Mouse (Mus musculus) limb, embryonic 12.5 days (tissue): ENCODE results near the gene Dlec1. TPM values are rescaled to one million over a fixed set of nuclear protein-coding genes. Genes with fewer than 3 reads are reported as not detected.

Experiments
- ATAC-seq: fragments of 200-750 bp; cut with Nextera tagmentation; 2 replicates; pipeline ENCODE4 v1.8.0; 2017; ENCODE audit warnings: low read depth, moderate TSS enrichment; ENCODE audit not compliant: insufficient number of reproducible peaks, insufficient read depth, low FRiP score, low TSS enrichment
- H3K27ac ChIP-seq: fragments of 300-500 bp; sonication (generic); 2 replicates; pipeline ENCODE4 v1.5.1; 2016; ENCODE audit warnings: mild to moderate bottlenecking, moderate library complexity
- H3K27me3 ChIP-seq: fragments of 300-500 bp; sonication (generic); 2 replicates; pipeline ENCODE4 v1.6.1; 2016; ENCODE audit warnings: mild to moderate bottlenecking, moderate library complexity
- H3K36me3 ChIP-seq: fragments of 300-500 bp; sonication (generic); 2 replicates; pipeline ENCODE4 v1.6.1; 2016; ENCODE audit warnings: mild to moderate bottlenecking, moderate library complexity
- H3K4me1 ChIP-seq: fragments of 300-500 bp; sonication (generic); replicated peaks from 2 replicates; pipeline ENCODE4 v1.6.1; 2016
- H3K4me2 ChIP-seq: fragments of 300-500 bp; sonication (generic); 2 replicates; pipeline ENCODE4 v1.6.1; 2016; ENCODE audit warnings: mild to moderate bottlenecking, moderate library complexity
- H3K4me3 ChIP-seq: fragments of 300-500 bp; sonication (generic); replicated peaks from 2 replicates; pipeline ENCODE4 v1.5.1; 2016; ENCODE audit warnings: mild to moderate bottlenecking
- H3K9ac ChIP-seq: fragments of 300-500 bp; sonication (generic); replicated peaks from 2 replicates; pipeline ENCODE4 v1.6.1; 2016; ENCODE audit warnings: mild to moderate bottlenecking, moderate library complexity
- H3K9me3 ChIP-seq: fragments of 300-500 bp; sonication (generic); 2 replicates; pipeline ENCODE4 v1.6.1; 2016; ENCODE audit warnings: mild to moderate bottlenecking, moderate library complexity
- WGBS: fragments of 180-500 bp; shearing (Covaris S2); methylation state at CpG from one replicate; pipeline ENCODE4 v1.1.7; 2016; 5-methylcytosine and 5-hydroxymethylcytosine counted together
- polyA plus RNA-seq: library from polyadenylated mRNA; unstranded; fragments of >200 nt; fragmentation: Nextera tagmentation; extraction: Ambion mirVana; gene quantifications from 2 replicates; pipeline ENCODE4 v1.2.1, GENCODE M21; 2016

The Dlec1 gene
- polyA plus RNA-seq, 1 experiment from 2014 or later, result 2.3 TPM

GRCm38 (mm10) chr9:119160689-119161088 lies 58.4 kb downstream of the Dlec1 start:
- Histone ChIP-seq H3K4me1 (no peaks in the 10 kb centered on the region), H3K27ac (no peak overlapping the region), H3K36me3 (no peaks in the 10 kb centered on the region), H3K27me3 (peaks cover 26% of the 10 kb centered on the region), H3K4me3 (no peak overlapping the region), H3K9me3 (no peaks in the 10 kb centered on the region), H3K4me2 (no peak overlapping the region), H3K9ac (no peak overlapping the region)
- no peak for ATAC-seq
- WGBS, result 77% methylated on average over 3 of the region's 3 CpGs

DNA sequence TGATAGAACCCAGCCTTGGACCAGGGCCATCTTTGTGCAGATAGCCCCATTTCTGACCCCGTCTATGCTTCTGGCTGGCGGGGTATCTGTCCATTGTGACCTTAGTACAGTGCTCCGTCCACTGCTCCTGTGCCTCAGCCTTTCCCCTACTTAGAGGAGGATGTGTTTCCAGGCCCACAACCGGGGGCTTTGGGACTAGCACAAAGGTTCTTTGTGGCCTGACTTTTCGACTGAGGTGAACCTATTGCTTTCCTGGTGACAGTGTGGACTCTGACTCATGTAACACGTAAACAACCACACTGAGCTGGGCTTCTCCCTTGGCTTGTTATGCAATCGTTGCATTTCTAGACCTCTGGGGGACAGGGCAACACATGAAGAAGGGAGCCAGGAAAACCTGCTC lies 62.5 kb downstream of the Dlec1 start:
- Histone ChIP-seq H3K4me3 (no peak overlapping the region), H3K9ac (no peak overlapping the region), H3K4me1 (no peaks in the 10 kb centered on the region), H3K36me3 (no peaks in the 10 kb centered on the region), H3K9me3 (no peaks in the 10 kb centered on the region), H3K27ac (no peak overlapping the region), H3K27me3 (no peaks in the 10 kb centered on the region), H3K4me2 (no peak overlapping the region)
- no peak for ATAC-seq
- 90% methylated on average over 7 of the region's 7 CpGs for WGBS

DNA sequence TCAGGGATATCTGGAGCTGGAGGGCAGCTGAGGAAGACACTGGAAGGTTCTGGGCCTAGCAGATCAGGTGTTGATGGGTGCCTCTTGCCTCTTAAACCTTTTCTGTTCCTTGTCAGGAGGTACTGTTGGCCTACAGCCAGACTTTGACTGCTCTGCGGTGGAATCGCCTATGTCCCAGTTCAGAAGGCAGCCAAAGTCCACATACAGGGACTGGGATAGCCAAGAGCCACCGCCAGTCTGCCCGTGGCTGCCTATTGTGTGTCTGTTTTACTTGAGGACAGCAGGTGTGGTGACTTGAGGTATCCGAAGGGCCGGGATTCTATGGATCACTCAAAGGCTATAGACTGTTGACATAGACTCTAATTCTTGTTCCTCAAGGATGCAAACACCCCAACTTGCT lies 63.3 kb downstream of the Dlec1 start:
- no peak for ATAC-seq
- Histone ChIP-seq H3K36me3 (no peaks in the 10 kb centered on the region), H3K27ac (no peak overlapping the region), H3K4me2 (no peak overlapping the region), H3K27me3 (no peaks in the 10 kb centered on the region), H3K4me1 (no peaks in the 10 kb centered on the region), H3K9me3 (no peaks in the 10 kb centered on the region), H3K9ac (no peak overlapping the region), H3K4me3 (no peak overlapping the region)
- WGBS, result 91% methylated on average over 6 of the region's 6 CpGs

DNA sequence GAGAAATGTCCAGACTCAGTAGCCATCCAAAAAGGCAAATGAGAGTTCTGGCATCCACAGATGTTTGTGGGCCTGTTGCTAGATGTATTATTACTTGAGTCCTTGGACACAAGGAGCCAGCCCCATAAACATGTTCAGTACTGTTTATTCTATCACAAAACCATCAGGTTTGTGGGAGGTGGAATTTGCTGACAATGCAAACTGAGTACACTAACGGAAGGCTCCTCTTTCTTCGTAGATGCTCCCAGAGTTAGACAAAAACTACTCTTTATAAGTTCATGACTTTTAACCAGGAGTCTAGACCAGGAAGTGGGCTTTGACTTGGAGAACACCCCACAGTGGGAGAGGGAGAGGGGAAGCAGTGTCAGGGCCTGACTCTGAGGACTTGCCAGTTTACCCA lies 65.3 kb downstream of the Dlec1 start:
- WGBS, result 92% methylated on average over 2 of the region's 2 CpGs
- Histone ChIP-seq H3K4me2 (no peak overlapping the region), H3K36me3 (no peaks in the 10 kb centered on the region), H3K4me3 (no peak overlapping the region), H3K27me3 (no peaks in the 10 kb centered on the region), H3K9me3 (no peaks in the 10 kb centered on the region), H3K27ac (no peak overlapping the region), H3K9ac (no peak overlapping the region), H3K4me1 (no peaks in the 10 kb centered on the region)
- ATAC-seq, result no peak

- H3K4me1 ChIP-seq, result no peaks in the 10 kb centered on the region
- 91% methylated on average over 11 of the region's 11 CpGs for WGBS
- no peak for ATAC-seq
Measured at GRCm38 (mm10) chr9:119179292-119179691, 77.0 kb downstream of the Dlec1 start.

GRCm38 (mm10) chr9:119181241-119181728 lies 79.0 kb downstream of the Dlec1 start:
- Histone ChIP-seq H3K27ac (no peak overlapping the region), H3K9ac (no peak overlapping the region), H3K9me3 (no peaks in the 10 kb centered on the region), H3K4me1 (no peaks in the 10 kb centered on the region), H3K27me3 (no peaks in the 10 kb centered on the region), H3K4me2 (no peak overlapping the region), H3K4me3 (no peak overlapping the region), H3K36me3 (no peaks in the 10 kb centered on the region)
- ATAC-seq, result no peak
- 26% methylated on average over 3 of the region's 3 CpGs for WGBS

More at GRCm38 (mm10) chr9:119179292-119179691, 77.0 kb downstream of the Dlec1 start:
- Histone ChIP-seq H3K27me3 (no peaks in the 10 kb centered on the region), H3K9me3 (no peaks in the 10 kb centered on the region), H3K4me3 (no peak overlapping the region), H3K27ac (no peak overlapping the region), H3K4me2 (no peak overlapping the region), H3K9ac (no peak overlapping the region), H3K36me3 (no peaks in the 10 kb centered on the region)

GRCm38 (mm10) chr9:119192202-119192990 lies 90.1 kb downstream of the Dlec1 start:
- Histone ChIP-seq H3K4me2 (no peak overlapping the region), H3K9ac (no peak overlapping the region), H3K4me1 (no peaks in the 10 kb centered on the region), H3K4me3 (no peak overlapping the region), H3K36me3 (no peaks in the 10 kb centered on the region), H3K27ac (no peak overlapping the region), H3K9me3 (no peaks in the 10 kb centered on the region), H3K27me3 (no peaks in the 10 kb centered on the region)
- WGBS, result 34% methylated on average over 11 of the region's 11 CpGs
- no peak for ATAC-seq

Other genes starting within 250 kb of the Dlec1 start
- 19.2 and 19.9 TPM in 2 replicates for gene Ctdspl, start 176.0 kb upstream of the Dlec1 start, polyA plus RNA-seq
- 42.1 and 42.4 TPM in 2 replicates for gene Vill, start 49.7 kb upstream of the Dlec1 start, polyA plus RNA-seq
- gene Plcd1, start 9.0 kb upstream of the Dlec1 start, polyA plus RNA-seq, result 25.1 and 27.8 TPM in 2 replicates
- gene Acaa1b, start 54.6 kb downstream of the Dlec1 start, polyA plus RNA-seq, result 1.5 TPM in 2 replicates
- gene Gm47289, start 56.7 kb downstream of the Dlec1 start, polyA plus RNA-seq, result not detected in 2 replicates
- gene Slc22a13, start 106.6 kb downstream of the Dlec1 start, polyA plus RNA-seq, result not detected in 2 replicates
- 16.0 and 17.0 TPM in 2 replicates for gene Oxsr1, start 219.9 kb downstream of the Dlec1 start, polyA plus RNA-seq
- 81.3 and 81.6 TPM in 2 replicates for gene Acaa1a, start 237.2 kb downstream of the Dlec1 start, polyA plus RNA-seq
- 9.2 and 9.9 TPM in 2 replicates for gene Myd88, start 238.9 kb downstream of the Dlec1 start, polyA plus RNA-seq